In the genomic region with DNA sequence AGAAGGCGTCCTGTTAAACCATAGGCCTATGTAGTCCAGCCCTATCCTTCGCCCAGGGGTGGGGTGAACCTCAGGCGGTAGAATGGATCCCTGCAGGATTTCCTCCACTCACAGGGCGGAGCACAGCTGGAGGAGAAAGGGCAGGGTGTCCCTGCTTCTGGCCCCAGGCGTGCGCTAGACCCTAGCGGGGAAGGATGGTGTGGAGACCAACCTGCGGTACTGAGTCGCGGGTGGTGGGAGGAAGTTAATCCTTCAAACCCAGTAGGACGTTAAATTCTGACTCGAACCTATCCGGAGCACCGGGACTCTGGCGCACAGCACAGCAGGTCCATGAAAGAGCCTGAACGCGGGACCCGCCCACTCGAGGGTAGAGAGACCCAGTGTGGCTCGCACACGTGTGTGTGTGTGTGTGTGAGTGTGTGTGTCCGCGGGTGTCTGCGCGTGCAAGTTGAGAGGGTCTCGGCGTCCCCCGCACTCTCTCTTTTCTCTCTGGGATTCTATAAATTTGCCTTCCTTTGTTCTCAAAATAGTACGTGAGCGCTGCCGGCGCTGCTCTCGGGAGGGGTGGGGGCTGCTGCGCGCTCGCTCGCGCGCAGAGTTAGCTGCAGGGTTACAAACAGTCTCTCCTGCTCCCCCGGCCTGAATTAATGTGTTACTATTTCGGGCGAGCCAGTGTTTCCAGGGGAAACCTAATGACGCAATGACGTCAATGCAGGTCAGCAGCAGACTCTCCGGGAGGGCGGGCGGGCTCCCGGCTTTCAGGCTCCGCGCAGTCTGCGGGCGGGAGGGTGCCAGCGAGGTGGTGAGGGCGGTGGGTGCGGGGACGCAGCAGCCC, we compare ENCODE assay signal across 7 mouse cellular contexts.
DNase-seq lines count a peak whose midpoint lies in the region; ATAC-seq lines count a peak whose summit lies in the region.

No protein-coding gene starts in this region.

- H3K4me3 ChIP-seq in kidney, embryonic 16.5 days (ENCODE audit: low read length): peak overlapping the region; percentile 56
- H3K4me3 ChIP-seq in limb, embryonic 15.5 days: peak overlapping the region; percentile 38

- H3K27me3 ChIP-seq in kidney, embryonic 16.5 days (ENCODE audit: insufficient read depth, low read length): peaks cover 30% of the 10 kb centered on the region
- H3K27me3 ChIP-seq in limb, embryonic 15.5 days: peaks cover 51% of the 10 kb centered on the region

- peaks cover 17% of the 10 kb centered on the region for H3K4me1 ChIP-seq in kidney, embryonic 16.5 days (ENCODE audit: insufficient read depth, low read length)
- peaks cover 13% of the 10 kb centered on the region for H3K4me1 ChIP-seq in limb, embryonic 15.5 days

- under 1% methylated on average over 56 of the region's 56 CpGs for WGBS in kidney, embryonic 16.5 days
- under 1% methylated on average over 56 of the region's 56 CpGs for WGBS in limb, embryonic 15.5 days

- peak; percentile 59 for DNase-seq in adrenal gland, postnatal 14 days
- DNase-seq in cerebellum, adult 9-11 months: peak; percentile 83
- DNase-seq in frontal cortex, postnatal 14 days (ENCODE audit: low spot score in 2 of 2): peak; percentile 54 to 71
- peak; percentile 72 for DNase-seq in retina, embryonic 14.5 days (ENCODE audit: low spot score)

- peak; percentile 90 for ATAC-seq in kidney, embryonic 16.5 days (ENCODE audit: low FRiP score, low TSS enrichment)
- peak; percentile 35; the same call in 1 of the 2 replicates for ATAC-seq in limb, embryonic 15.5 days (ENCODE audit: insufficient number of reproducible peaks, low FRiP score, low TSS enrichment, low read depth)
- no peak for ATAC-seq in erythroblast, adult 5-6 weeks (replicated peaks; ENCODE audit: low FRiP score, poor library complexity, severe bottlenecking)

- H3K4me2 ChIP-seq in kidney, embryonic 16.5 days (replicated peaks; ENCODE audit: low read depth, low read length): peak overlapping the region; percentile 92
- peak overlapping the region; percentile 85 for H3K4me2 ChIP-seq in limb, embryonic 15.5 days

- no peaks in the 10 kb centered on the region for H3K36me3 ChIP-seq in kidney, embryonic 16.5 days (ENCODE audit: insufficient read depth, low read length)
- H3K36me3 ChIP-seq in limb, embryonic 15.5 days: no peaks in the 10 kb centered on the region

- H3K9me3 ChIP-seq in kidney, embryonic 16.5 days (ENCODE audit: low read length): no peaks in the 10 kb centered on the region
- H3K9me3 ChIP-seq in limb, embryonic 15.5 days: no peaks in the 10 kb centered on the region

- H3K27ac ChIP-seq in kidney, embryonic 16.5 days (ENCODE audit: low read length): peak overlapping the region; percentile 22; the same call in 1 of the 2 replicates
- no peak overlapping the region for H3K27ac ChIP-seq in limb, embryonic 15.5 days

- peak overlapping the region; percentile 53 for H3K9ac ChIP-seq in kidney, embryonic 16.5 days (replicated peaks; ENCODE audit: low read length)
- H3K9ac ChIP-seq in limb, embryonic 15.5 days: no peak overlapping the region
